Mouse (Mus musculus) limb, embryonic 10.5 days (tissue): Measurements from ENCODE around the gene Disc1. TPM values are rescaled to one million over a fixed set of nuclear protein-coding genes. Genes with fewer than 3 reads are reported as not detected.

Experiments
- DNase-seq: peaks from one replicate; pipeline ENCODE4 v3.0.0-alpha.2; 2017; ENCODE audit warnings: low spot score
- H3K27ac ChIP-seq: fragments of 300-500 bp; sonication (generic); 2 replicates; pipeline ENCODE4 v1.5.1; 2016; ENCODE audit warnings: mild to moderate bottlenecking
- H3K27me3 ChIP-seq: fragments of 300-500 bp; sonication (generic); 2 replicates; pipeline ENCODE4 v1.6.1; 2016; ENCODE audit warnings: low read depth, mild to moderate bottlenecking; ENCODE audit not compliant: poor library complexity, severe bottlenecking
- H3K36me3 ChIP-seq: fragments of 300-500 bp; sonication (generic); 2 replicates; pipeline ENCODE4 v1.6.1; 2016; ENCODE audit warnings: mild to moderate bottlenecking, moderate library complexity
- H3K4me1 ChIP-seq: fragments of 300-500 bp; sonication (generic); 2 replicates; pipeline ENCODE4 v1.6.1; 2016
- H3K4me3 ChIP-seq: fragments of 300-500 bp; sonication (generic); 2 replicates; pipeline ENCODE4 v1.5.1; 2016; ENCODE audit warnings: mild to moderate bottlenecking, moderate library complexity
- H3K9me3 ChIP-seq: fragments of 300-500 bp; sonication (generic); replicated peaks from 2 replicates; pipeline ENCODE4 v1.6.1; 2016; ENCODE audit warnings: mild to moderate bottlenecking
- WGBS: fragments of 180-500 bp; shearing (Covaris S2); methylation state at CpG from one replicate; pipeline ENCODE4 v1.1.7; 2016; 5-methylcytosine and 5-hydroxymethylcytosine counted together
- polyA plus RNA-seq: library from polyadenylated mRNA; unstranded; fragments of >200 nt; fragmentation: Nextera tagmentation; extraction: Ambion mirVana; gene quantifications from 2 replicates; pipeline ENCODE4 v1.2.1, GENCODE M21; 2016

Gene Disc1
- polyA plus RNA-seq, 1 experiment from 2014 or later: 1.3 TPM

DNA sequence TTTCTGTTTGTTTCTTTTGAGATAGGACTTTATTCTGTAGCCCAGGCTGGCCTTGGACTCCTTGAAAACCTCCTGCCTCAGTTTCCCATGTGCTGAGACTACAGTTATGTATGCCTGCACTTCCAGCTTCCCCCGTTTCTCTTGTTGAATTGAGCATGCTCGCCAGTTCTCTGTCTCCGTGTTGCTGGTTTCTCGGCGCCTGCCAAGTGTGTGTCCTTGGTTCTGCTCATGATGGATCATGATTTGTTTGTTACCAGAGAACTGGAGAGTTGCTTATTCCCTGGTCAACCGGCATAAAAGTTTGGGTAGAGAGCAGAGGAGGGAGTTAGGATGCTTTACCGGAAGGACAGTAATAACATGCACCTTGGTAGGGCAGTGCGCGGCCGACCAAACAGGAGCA lies 20.1 kb downstream of the Disc1 start:
- DNase-seq: no peak
- Histone ChIP-seq H3K4me1 (peaks cover 40% of the 10 kb centered on the region), H3K4me3 (no peak overlapping the region), H3K27ac (no peak overlapping the region), H3K9me3 (no peaks in the 10 kb centered on the region), H3K27me3 (no peaks in the 10 kb centered on the region), H3K36me3 (no peaks in the 10 kb centered on the region)
- WGBS: 94% methylated on average over 10 of the region's 10 CpGs

DNA sequence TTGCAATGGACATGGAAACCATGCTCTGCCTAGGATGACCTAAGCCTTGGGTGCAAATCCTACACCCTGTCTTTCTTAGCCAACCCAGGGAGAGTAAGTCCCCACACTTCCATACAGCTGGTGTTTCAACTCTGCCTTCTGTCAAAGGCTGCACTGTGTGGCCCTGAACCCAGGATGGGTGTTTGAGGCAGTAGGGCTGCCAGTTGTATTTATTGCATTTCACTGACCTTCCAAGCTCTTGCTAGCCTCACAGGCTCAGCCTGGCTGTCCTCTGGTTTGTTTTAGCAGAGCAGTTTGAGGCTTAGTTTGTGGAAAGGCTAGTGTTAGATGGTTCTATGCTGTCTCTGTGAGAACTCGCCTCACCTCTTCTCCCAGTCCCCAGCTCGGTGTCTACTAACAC lies 20.6 kb downstream of the Disc1 start:
- H3K27ac ChIP-seq: no peak overlapping the region
- 84% methylated on average over 2 of the region's 2 CpGs for WGBS

DNA sequence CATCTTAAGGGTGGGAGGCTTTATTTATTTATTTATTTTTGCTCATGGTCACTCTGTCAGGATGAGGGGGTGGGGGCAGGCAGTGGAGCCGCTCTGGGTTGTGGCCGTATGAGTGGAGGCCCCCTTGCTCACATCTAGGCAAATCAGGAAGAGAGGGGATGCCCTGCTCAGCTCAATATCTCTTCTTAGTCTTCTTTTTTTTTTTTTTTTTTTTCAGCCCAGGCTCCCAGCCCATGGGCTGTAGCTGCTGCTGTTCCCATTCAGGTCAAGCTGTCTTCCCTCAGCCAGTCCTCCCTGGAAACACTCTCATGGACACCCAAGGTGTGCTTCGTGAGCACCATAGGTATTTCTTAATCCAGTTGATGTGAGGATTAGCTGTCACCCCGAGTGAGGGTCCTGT lies 21.4 kb downstream of the Disc1 start:
- Histone ChIP-seq H3K27me3 (no peaks in the 10 kb centered on the region), H3K4me1 (peaks cover 28% of the 10 kb centered on the region), H3K9me3 (no peaks in the 10 kb centered on the region), H3K27ac (no peak overlapping the region), H3K36me3 (no peaks in the 10 kb centered on the region), H3K4me3 (no peak overlapping the region)
- WGBS: 80% methylated on average over 4 of the region's 4 CpGs
- no peak for DNase-seq

More for the DNA sequence above, 20.6 kb downstream of the Disc1 start:
- no peak overlapping the region for H3K4me3 ChIP-seq
- no peaks in the 10 kb centered on the region for H3K9me3 ChIP-seq
- no peak for DNase-seq
- peaks cover 36% of the 10 kb centered on the region for H3K4me1 ChIP-seq
- H3K36me3 ChIP-seq: no peaks in the 10 kb centered on the region
- H3K27me3 ChIP-seq: no peaks in the 10 kb centered on the region

DNA sequence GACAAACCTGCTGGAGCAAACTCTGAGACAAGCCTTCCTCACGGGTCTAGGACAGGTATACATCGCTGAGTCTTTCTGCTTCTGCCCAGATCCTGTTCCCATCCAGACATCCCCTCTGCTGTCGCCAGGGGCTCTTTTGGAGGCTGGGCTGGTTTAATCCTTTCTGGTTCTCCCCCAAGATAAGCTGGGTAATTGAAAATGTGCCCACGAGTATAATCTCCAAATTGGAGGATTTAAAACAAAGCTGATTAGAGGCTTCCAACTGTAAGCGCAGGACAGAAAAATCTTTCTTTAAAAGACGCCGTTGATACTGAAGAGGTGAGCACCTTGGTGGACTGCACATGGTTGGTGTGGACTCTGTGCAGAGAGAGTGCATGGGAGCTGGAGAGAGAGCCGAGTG lies 23.3 kb downstream of the Disc1 start:
- Histone ChIP-seq H3K9me3 (no peaks in the 10 kb centered on the region), H3K4me3 (no peak overlapping the region), H3K36me3 (no peaks in the 10 kb centered on the region), H3K27ac (peak overlapping the region; percentile 65), H3K27me3 (no peaks in the 10 kb centered on the region), H3K4me1 (peaks cover 33% of the 10 kb centered on the region)
- no peak for DNase-seq
- 86% methylated on average over 8 of the region's 8 CpGs for WGBS

DNA sequence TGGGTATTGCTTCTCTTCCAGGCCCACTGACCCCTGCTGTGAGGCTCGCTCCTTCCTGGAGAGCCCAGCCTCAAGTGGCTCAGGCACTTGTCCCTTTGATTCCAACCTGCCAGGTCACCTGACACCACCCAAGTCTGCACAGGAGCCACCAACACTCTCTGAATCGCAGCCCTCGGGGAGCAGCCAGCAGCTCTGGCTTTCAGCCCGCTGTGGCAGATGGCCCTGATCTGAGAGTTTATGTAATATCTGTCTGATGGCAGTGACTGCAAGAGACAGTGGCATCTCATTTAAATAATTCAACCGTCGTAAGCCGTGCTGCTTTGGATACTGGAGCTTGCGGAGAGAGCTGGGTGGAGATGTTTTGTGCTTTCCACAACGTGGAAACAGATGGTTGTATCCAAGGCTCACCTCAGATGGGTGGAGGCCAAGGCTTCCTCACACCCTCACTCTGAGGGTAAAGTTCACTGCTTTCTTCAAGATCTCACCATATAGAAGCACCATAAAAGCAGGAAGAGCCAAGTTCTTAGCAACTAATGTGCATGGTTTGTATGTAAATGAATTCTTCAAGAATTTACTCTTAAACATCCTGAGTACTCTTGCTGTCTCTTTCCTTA lies 24.9 kb downstream of the Disc1 start:
- Histone ChIP-seq H3K27me3 (no peaks in the 10 kb centered on the region), H3K4me3 (no peak overlapping the region), H3K27ac (no peak overlapping the region; the same call in 1 of the 2 replicates), H3K4me1 (peaks cover 42% of the 10 kb centered on the region), H3K9me3 (no peaks in the 10 kb centered on the region), H3K36me3 (no peaks in the 10 kb centered on the region)
- DNase-seq: no peak
- WGBS: 62% methylated on average over 9 of the region's 9 CpGs

DNA sequence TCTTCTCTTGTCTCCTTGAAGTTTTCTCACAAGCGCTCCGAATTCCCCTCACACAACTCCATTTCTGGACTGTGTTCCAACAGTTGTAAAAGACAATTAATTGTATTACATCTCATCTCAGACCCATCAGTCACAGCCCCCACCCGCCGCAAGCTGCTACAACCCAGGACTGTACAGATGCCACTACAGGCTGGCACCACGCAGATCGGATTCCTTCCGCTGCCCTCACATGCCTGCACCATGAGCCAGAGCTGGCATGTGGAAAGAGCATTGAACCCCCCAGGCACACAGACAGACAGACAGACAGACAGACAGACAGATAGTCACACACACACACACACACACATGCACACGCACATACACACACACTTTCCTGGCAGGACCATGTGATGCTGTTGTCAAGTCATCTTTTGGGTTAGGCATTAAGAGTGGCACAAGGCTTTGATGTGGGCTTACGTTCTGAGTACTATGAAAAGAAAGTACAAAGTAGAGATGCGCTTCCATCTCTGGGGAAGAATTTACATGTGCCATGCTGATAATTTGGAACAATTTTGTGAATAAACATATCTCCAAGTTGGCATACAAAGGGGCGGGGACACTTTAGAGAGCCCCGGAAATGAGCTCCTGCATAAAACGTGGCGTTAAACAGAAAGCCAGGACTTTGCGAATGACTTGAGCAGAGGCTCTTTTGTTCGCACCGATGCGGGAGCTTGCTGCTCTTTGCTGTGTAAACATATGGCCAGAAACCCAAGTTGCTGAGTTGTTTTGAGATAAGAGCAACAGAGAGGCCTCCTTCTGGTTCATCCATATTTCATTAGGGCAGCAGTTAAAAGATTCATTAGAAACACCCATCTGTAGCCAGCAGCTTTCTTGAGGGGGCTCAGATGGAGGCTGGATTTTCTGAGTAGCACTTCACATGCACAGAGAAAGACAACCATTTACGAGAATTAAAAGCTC lies 26.7 kb downstream of the Disc1 start:
- no peaks in the 10 kb centered on the region for H3K27me3 ChIP-seq
- H3K4me1 ChIP-seq: peaks cover 50% of the 10 kb centered on the region
- no peak overlapping the region for H3K4me3 ChIP-seq
- H3K36me3 ChIP-seq: no peaks in the 10 kb centered on the region
- WGBS: 87% methylated on average over 19 of the region's 19 CpGs
- H3K9me3 ChIP-seq: no peaks in the 10 kb centered on the region
- no peak for DNase-seq
- no peak overlapping the region for H3K27ac ChIP-seq

DNA sequence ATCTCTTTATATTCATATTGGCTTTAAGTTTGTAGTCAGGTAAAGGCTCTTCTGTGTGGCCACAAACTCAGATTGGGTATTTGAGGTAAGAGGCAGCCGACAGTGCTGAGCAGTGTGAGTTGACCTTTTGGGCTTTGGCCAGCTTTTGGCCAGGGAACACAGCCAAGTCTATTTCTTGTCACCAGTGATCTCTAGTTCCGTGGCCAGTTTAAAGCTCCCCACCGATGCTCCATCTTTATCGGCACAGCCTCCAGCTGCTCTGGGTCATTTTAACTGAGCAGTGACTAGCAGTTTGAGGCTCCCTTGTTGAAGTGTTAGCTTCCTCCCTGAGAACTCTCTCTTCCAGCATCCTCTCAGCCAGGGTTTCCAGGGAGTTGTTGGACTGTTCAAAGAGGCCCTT lies 29.8 kb downstream of the Disc1 start:
- Histone ChIP-seq H3K4me1 (peaks cover 36% of the 10 kb centered on the region), H3K9me3 (no peaks in the 10 kb centered on the region), H3K4me3 (no peak overlapping the region), H3K36me3 (no peaks in the 10 kb centered on the region), H3K27ac (peak overlapping the region; percentile 85), H3K27me3 (no peaks in the 10 kb centered on the region; the same call in 1 of the 2 replicates)
- no peak for DNase-seq
- WGBS: 84% methylated on average over 4 of the region's 4 CpGs

DNA sequence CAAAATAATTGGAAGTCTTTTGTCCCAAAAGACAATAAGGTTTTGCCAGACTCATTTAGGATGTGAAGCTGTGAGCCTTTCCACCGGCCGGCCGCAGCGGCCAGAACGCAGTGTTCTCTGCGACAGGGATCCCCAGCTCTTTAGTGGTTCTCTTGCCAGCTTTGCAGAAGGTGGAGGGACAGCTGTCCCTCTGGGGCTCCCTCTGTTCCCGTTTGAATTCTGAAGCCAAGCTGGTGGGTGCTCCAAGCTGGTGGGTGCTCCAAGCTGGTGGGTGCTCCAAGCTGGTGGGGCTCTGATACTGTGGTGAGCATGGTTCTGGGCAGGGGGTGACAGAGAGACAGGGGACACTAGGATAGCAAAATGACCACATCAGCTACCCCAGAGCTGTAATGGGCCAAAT lies 30.5 kb downstream of the Disc1 start:
- H3K27ac ChIP-seq: peak overlapping the region; percentile 85
- H3K4me1 ChIP-seq: peaks cover 32% of the 10 kb centered on the region
- H3K36me3 ChIP-seq: no peaks in the 10 kb centered on the region
- H3K27me3 ChIP-seq: no peaks in the 10 kb centered on the region; the same call in 1 of the 2 replicates
- H3K4me3 ChIP-seq: no peak overlapping the region
- H3K9me3 ChIP-seq: no peaks in the 10 kb centered on the region
- 88% methylated on average over 7 of the region's 7 CpGs for WGBS
- no peak for DNase-seq

DNA sequence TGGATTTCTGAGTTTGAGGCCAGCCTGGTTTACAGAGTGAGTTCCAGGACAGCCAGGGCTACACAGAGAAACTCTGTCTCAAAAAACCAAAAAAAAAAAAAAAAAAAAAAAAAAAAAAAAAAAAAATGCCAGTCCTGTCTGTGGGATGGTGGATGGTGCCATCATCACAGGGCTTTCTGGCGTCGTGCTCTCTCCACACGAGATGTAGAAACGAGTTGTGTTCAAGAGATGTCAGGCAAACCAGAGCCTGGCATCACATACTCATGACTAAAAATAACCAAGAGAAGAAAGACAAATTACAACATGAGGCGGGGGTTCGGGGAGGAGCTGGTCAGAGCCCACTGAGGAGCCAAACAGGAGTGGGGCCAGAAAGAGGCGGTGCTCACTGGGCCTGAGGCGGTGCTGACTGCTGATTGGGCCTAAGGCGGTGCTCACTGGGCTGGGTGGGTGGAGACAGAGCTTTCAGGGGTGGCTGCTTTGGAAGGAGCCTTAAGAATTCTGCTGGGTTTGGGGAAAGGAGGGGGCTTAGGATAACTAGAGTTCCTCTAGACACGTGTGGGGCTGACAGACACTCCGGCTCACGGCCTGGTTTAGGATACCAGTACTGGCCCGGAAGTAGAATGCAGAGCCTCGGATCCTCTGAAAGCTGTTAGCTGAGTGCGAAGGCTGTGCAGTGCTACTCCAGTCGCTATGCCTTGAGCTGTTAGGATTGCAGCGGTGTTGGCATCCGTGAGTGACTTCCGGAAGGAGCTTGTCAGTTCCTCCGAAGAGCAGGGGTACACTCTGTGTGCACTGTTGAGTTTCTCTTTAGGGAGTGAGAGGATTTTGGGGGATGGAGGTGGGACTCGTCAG lies 37.1 kb downstream of the Disc1 start:
- Histone ChIP-seq H3K9me3 (no peaks in the 10 kb centered on the region), H3K4me3 (no peak overlapping the region), H3K4me1 (peaks cover 17% of the 10 kb centered on the region), H3K27me3 (no peaks in the 10 kb centered on the region; the same call in 1 of the 2 replicates), H3K36me3 (no peaks in the 10 kb centered on the region), H3K27ac (peak overlapping the region; percentile 5; the same call in 1 of the 2 replicates)
- 72% methylated on average over 21 of the region's 21 CpGs for WGBS
- no peak for DNase-seq

DNA sequence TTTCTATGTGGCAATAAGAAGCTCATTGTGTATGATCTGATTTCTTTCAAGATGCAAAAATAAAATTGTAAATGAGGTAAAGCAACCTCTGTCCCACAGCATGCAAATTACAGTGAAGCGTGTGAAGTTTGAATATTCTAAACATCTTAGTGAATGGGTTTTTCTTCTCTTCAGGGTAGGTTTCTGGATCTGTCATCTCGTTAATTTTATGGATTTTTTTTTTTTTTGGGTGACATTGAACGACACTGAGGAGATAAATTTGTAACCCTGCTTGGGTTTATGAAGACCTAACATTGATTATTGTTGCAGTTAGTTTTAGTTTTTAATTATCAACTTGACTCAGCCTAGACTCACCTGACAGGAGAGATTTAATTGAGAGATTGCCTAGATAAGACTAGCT lies 43.1 kb downstream of the Disc1 start:
- DNase-seq: no peak
- Histone ChIP-seq H3K27me3 (no peaks in the 10 kb centered on the region), H3K36me3 (no peaks in the 10 kb centered on the region), H3K4me1 (peaks cover 23% of the 10 kb centered on the region), H3K9me3 (no peaks in the 10 kb centered on the region), H3K27ac (no peak overlapping the region), H3K4me3 (no peak overlapping the region)
- 89% methylated on average over 3 of the region's 3 CpGs for WGBS

DNA sequence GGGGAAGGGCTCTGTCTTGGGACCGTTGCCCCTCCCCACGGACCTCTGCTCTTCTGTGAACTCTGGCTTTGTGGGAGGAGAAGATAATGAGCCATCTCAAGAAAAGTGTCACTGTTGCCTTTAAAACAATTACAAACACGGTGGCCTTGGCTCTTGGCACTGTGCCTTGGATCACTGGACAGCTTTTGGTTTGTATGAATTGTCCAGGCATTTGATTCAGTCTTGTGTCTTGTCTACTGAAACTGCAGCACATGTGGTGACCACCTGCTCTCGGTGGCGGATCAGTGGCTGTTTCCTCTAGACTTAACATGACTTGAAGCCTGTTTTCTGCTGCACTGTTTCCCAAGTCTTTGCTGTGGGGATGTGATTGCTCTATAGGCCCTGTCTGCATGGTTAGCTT lies 44.1 kb downstream of the Disc1 start:
- Histone ChIP-seq H3K4me3 (no peak overlapping the region), H3K27ac (no peak overlapping the region), H3K27me3 (no peaks in the 10 kb centered on the region), H3K9me3 (no peaks in the 10 kb centered on the region), H3K36me3 (no peaks in the 10 kb centered on the region), H3K4me1 (peaks cover 23% of the 10 kb centered on the region)
- 63% methylated on average over 5 of the region's 5 CpGs for WGBS
- DNase-seq: peak; percentile 58

DNA sequence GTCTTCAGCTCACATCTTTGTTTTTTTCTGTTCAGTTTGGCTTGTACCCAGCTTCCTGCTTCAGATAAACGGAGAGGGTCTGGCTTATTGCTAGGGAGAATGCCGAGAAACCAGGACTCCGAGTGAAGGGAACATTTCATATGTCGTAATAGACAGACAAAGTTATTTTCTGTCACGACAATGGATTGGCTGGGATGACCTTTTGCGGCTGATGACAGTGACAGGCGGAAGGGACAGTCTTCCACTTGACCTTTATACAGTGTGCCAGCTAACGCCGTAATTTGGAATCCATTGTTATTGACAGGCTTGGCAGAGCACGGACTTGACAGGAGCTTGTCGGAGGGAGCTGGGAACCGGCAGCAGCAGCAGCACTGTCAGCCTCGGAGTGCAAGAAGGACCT lies 48.3 kb downstream of the Disc1 start:
- H3K27ac ChIP-seq: no peak overlapping the region
- H3K27me3 ChIP-seq: 0 out of 2 replicates have a peak, but pooled peaks cover 5% of the 10 kb centered on the region
- DNase-seq: no peak
- H3K4me1 ChIP-seq: peaks cover 23% of the 10 kb centered on the region
- no peak overlapping the region for H3K4me3 ChIP-seq
- no peaks in the 10 kb centered on the region for H3K9me3 ChIP-seq
- WGBS: 85% methylated on average over 13 of the region's 13 CpGs
- no peaks in the 10 kb centered on the region for H3K36me3 ChIP-seq
